In the genomic region with DNA sequence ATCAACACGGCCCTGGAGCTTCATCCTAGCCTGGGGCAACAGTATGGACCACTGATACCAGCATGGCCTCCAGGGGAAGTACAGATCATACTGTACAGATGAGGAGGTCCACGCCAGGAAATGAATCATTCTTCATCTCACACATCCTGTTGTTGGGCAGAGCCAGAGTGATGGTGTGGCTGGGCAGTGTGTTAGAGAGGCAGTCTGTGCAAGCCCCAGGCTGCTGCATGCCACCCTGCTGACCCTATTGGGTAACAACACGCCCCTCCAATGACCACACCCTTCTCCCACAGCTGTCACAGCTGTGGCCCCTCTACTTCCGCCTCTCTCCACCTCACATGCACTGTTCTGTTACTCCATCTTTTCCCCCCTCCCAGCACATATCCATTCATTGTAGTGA, we compare ENCODE assay signal across 14 mouse cellular contexts. TPM values are rescaled to one million over a fixed set of nuclear protein-coding genes. Genes with fewer than 3 reads are reported as not detected.
A peak's percentile ranks its signal among the peaks of the same experiment; 100 is the strongest.
DNase-seq lines count a peak whose midpoint lies in the region; ATAC-seq lines count a peak whose summit lies in the region.
"Had no signal": no experiment of that assay in that cellular context is flagged by ENCODE, and none has a peak within 500 bp of the region (broad histone marks: within the 10 kb centered on the region; RNA-seq: fewer than 3 reads in every experiment).

No protein-coding gene starts in this region.

- peak; percentile 96 for DNase-seq in heart, adult 11 months
- DNase-seq in 416B (ENCODE audit: low read depth), result peak; percentile 98
- DNase-seq in c-Kit-positive CD71-negative TER-119-negative erythroid progenitor cells, embryonic 14.5 days (ENCODE audit: low read depth), result peak; percentile 44
- DNase-seq in hindbrain, embryonic 14.5 days (ENCODE audit: low spot score), result no peak
- DNase-seq in cerebellum, postnatal 4 days (ENCODE audit: low spot score in 2 of 2), result no peak
- DNase-seq in yolk sac, embryonic 10.5 days (ENCODE audit: low spot score), result no peak
- DNase-seq: cerebellum, postnatal 10 days; gastrocnemius, postnatal 10 days; kidney, postnatal 10 days had no signal

- no peaks in the 10 kb centered on the region for H3K36me3 ChIP-seq in heart, embryonic 12.5 days
- H3K36me3 ChIP-seq in hindbrain, embryonic 14.5 days (replicated peaks; ENCODE audit: control insufficient read depth, insufficient read depth), result no peaks in the 10 kb centered on the region

- ATAC-seq in heart, embryonic 12.5 days (ENCODE audit: insufficient number of reproducible peaks, low FRiP score), result no peak
- peak; percentile 88 for ATAC-seq in megakaryocyte progenitor cell, adult 5-6 weeks (replicated peaks; ENCODE audit: poor library complexity)
- ATAC-seq in hindbrain, embryonic 14.5 days (ENCODE audit: low FRiP score), result no peak

- H3K9ac ChIP-seq in heart, embryonic 12.5 days, result no peak overlapping the region
- no peak overlapping the region for H3K9ac ChIP-seq in hindbrain, embryonic 14.5 days

- H3K4me1 ChIP-seq in heart, embryonic 12.5 days (replicated peaks), result no peaks in the 10 kb centered on the region
- H3K4me1 ChIP-seq in hindbrain, embryonic 14.5 days (replicated peaks; ENCODE audit: control insufficient read depth, insufficient read depth, low read length), result no peaks in the 10 kb centered on the region

- 66% methylated on average over 4 of the region's 4 CpGs for WGBS in heart, embryonic 12.5 days
- 71% methylated on average over 4 of the region's 4 CpGs for WGBS in hindbrain, embryonic 14.5 days

- H3K4me3 ChIP-seq in heart, embryonic 12.5 days, result no peak overlapping the region
- no peak overlapping the region for H3K4me3 ChIP-seq in hindbrain, embryonic 14.5 days (replicated peaks; ENCODE audit: low read length)
- H3K4me3 ChIP-seq: erythroblast, embryonic 14.5 days had no signal

- H3K9me3 ChIP-seq in heart, embryonic 12.5 days (replicated peaks), result no peaks in the 10 kb centered on the region
- no peaks in the 10 kb centered on the region for H3K9me3 ChIP-seq in hindbrain, embryonic 14.5 days (ENCODE audit: control insufficient read depth, low read length)

- H3K27ac ChIP-seq in heart, embryonic 12.5 days (ENCODE audit: poor library complexity, severe bottlenecking), result no peak overlapping the region
- H3K27ac ChIP-seq in hindbrain, embryonic 14.5 days, result no peak overlapping the region

- H3K27me3 ChIP-seq in heart, embryonic 12.5 days (replicated peaks), result no peaks in the 10 kb centered on the region
- H3K27me3 ChIP-seq in hindbrain, embryonic 14.5 days (ENCODE audit: control insufficient read depth, insufficient read depth, low read length), result no peaks in the 10 kb centered on the region

- no peak overlapping the region for H3K4me2 ChIP-seq in heart, embryonic 12.5 days
- no peak overlapping the region for H3K4me2 ChIP-seq in hindbrain, embryonic 14.5 days (replicated peaks)

RNA-seq across cellular contexts. Expression of a gene that starts 11.7 kb away (rescaled TPM):
- 0.39 and 0.55 TPM in 2 replicates for polyA plus RNA-seq in heart, embryonic 12.5 days (2016; fragmentation: Nextera tagmentation; extraction: Ambion mirVana)
- 23.6 and 24.3 TPM in 2 replicates for total RNA-seq in megakaryocyte progenitor cell, adult 5-6 weeks (2015)
- 28.0 and 34.9 TPM in 2 replicates for total RNA-seq in megakaryocyte progenitor cell, adult 5-6 weeks (2017)
- polyA plus RNA-seq in hindbrain, embryonic 14.5 days (2014; fragmentation: Nextera tagmentation; extraction: Ambion mirVana), result 0.60 and 0.88 TPM in 2 replicates

RNA-seq across cellular contexts. Expression of a gene that starts 11.7 kb away (rescaled TPM):
- not detected in 2 replicates for polyA plus RNA-seq in heart, embryonic 12.5 days (2016; fragmentation: Nextera tagmentation; extraction: Ambion mirVana)
- total RNA-seq in megakaryocyte progenitor cell, adult 5-6 weeks (2015), result 0.05 TPM in 1 of 2 replicates, not detected in the other
- total RNA-seq in megakaryocyte progenitor cell, adult 5-6 weeks (2017), result not detected in 2 replicates
- polyA plus RNA-seq in hindbrain, embryonic 14.5 days (2014; fragmentation: Nextera tagmentation; extraction: Ambion mirVana), result not detected in 2 replicates
- total RNA-seq: gastrocnemius, postnatal 10 days; heart, postnatal 36 days; left cerebral cortex, postnatal 36 days had no signal
- polyA plus RNA-seq: erythroblast, embryonic 14.5 days had no signal

RNA-seq across cellular contexts. Expression of a gene that starts 47.0 kb away (rescaled TPM):
- polyA plus RNA-seq in heart, embryonic 12.5 days (2016; fragmentation: Nextera tagmentation; extraction: Ambion mirVana), result 0.86 and 1.2 TPM in 2 replicates
- not detected in 2 replicates for total RNA-seq in megakaryocyte progenitor cell, adult 5-6 weeks (2015)
- total RNA-seq in megakaryocyte progenitor cell, adult 5-6 weeks (2017), result not detected in 2 replicates
- polyA plus RNA-seq in hindbrain, embryonic 14.5 days (2014; fragmentation: Nextera tagmentation; extraction: Ambion mirVana), result not detected in 2 replicates

RNA-seq across cellular contexts. Expression of a gene that starts 57.1 kb away (rescaled TPM):
- 28.3 and 31.1 TPM in 2 replicates for polyA plus RNA-seq in heart, embryonic 12.5 days (2016; fragmentation: Nextera tagmentation; extraction: Ambion mirVana)
- 142 and 147 TPM in 2 replicates for total RNA-seq in megakaryocyte progenitor cell, adult 5-6 weeks (2015)
- total RNA-seq in megakaryocyte progenitor cell, adult 5-6 weeks (2017), result 20.8 and 26.9 TPM in 2 replicates
- 6.6 and 9.8 TPM in 2 replicates for polyA plus RNA-seq in hindbrain, embryonic 14.5 days (2014; fragmentation: Nextera tagmentation; extraction: Ambion mirVana)

Comparison
In these comparisons a context has a peak if more than half of its experiments do, and no peak if none do; other contexts are left out.
1. DNase-seq: peak in heart, adult 11 months (single experiment), 416B (single experiment) and c-Kit-positive CD71-negative TER-119-negative erythroid progenitor cells, embryonic 14.5 days (single experiment); none in hindbrain, embryonic 14.5 days (single experiment), cerebellum, postnatal 4 days (0 of 2) and yolk sac, embryonic 10.5 days (single experiment).